Mouse (Mus musculus): Measurements from ENCODE around the gene Cep57l1.

The Cep57l1 gene

GRCm38 (mm10) chr10:41733214-41733613 is 76.5 kb downstream of the Cep57l1 start:
- no peak for DNase-seq

GRCm38 (mm10) chr10:41731932-41732331 is 77.7 kb downstream of the Cep57l1 start:
- DNase-seq, result no peak

- no peak for DNase-seq
Observed at GRCm38 (mm10) chr10:41730746-41731145, 78.9 kb downstream of the Cep57l1 start.

GRCm38 (mm10) chr10:41726215-41726614 is 83.5 kb downstream of the Cep57l1 start:
- no peak for DNase-seq

- no peak for DNase-seq
Observed at GRCm38 (mm10) chr10:41719587-41719986, 90.1 kb downstream of the Cep57l1 start.

- DNase-seq, result peak in 1 of 2 experiments; percentile 29
Observed at GRCm38 (mm10) chr10:41716029-41716897, 93.4 kb downstream of the Cep57l1 start, which contains the start of gene Ccdc162. TSS of gene Ccdc162 (minus strand) at chr10:41716634.

- DNase-seq, result no peak
Observed at GRCm38 (mm10) chr10:41715557-41715956, 94.1 kb downstream of the Cep57l1 start.

- peak; percentile 10 to 31 for DNase-seq
Observed at GRCm38 (mm10) chr10:41711467-41711866, 98.2 kb downstream of the Cep57l1 start.

GRCm38 (mm10) chr10:41710773-41711172 is 98.9 kb downstream of the Cep57l1 start:
- no peak for DNase-seq

GRCm38 (mm10) chr10:41709341-41709740 is 100.3 kb downstream of the Cep57l1 start:
- peak; percentile 21 to 22 for DNase-seq

- peak; percentile 75 to 76 for DNase-seq
Observed at GRCm38 (mm10) chr10:41699669-41700068, 110.0 kb downstream of the Cep57l1 start.

- no peak for DNase-seq
Observed at GRCm38 (mm10) chr10:41697040-41697439, 112.6 kb downstream of the Cep57l1 start.

GRCm38 (mm10) chr10:41690978-41691377 is 118.7 kb downstream of the Cep57l1 start:
- DNase-seq, result no peak

GRCm38 (mm10) chr10:41689941-41690887 is 119.5 kb downstream of the Cep57l1 start:
- peak; percentile 68 to 81 for DNase-seq

- peak; percentile 79 to 84 for DNase-seq
Observed at GRCm38 (mm10) chr10:41684548-41684996, 125.1 kb downstream of the Cep57l1 start.

GRCm38 (mm10) chr10:41682546-41683393 is 126.9 kb downstream of the Cep57l1 start:
- DNase-seq, result peak; percentile 87 to 93

- peak; percentile 78 to 87 for DNase-seq
Observed at GRCm38 (mm10) chr10:41678746-41679360, 130.8 kb downstream of the Cep57l1 start.

GRCm38 (mm10) chr10:41677396-41677795 is 132.3 kb downstream of the Cep57l1 start:
- peak; percentile 34 to 67 for DNase-seq

GRCm38 (mm10) chr10:41676661-41677061 is 133.0 kb downstream of the Cep57l1 start:
- peak; percentile 69 to 82 for DNase-seq

- no peak for DNase-seq
Observed at GRCm38 (mm10) chr10:41675842-41676571, 133.7 kb downstream of the Cep57l1 start.

GRCm38 (mm10) chr10:41675243-41675642 is 134.4 kb downstream of the Cep57l1 start:
- no peak for DNase-seq

Measured in kidney, postnatal 36 days (tissue).